Mouse (Mus musculus): ENCODE measurements around the gene Plekhg4.

DNA sequence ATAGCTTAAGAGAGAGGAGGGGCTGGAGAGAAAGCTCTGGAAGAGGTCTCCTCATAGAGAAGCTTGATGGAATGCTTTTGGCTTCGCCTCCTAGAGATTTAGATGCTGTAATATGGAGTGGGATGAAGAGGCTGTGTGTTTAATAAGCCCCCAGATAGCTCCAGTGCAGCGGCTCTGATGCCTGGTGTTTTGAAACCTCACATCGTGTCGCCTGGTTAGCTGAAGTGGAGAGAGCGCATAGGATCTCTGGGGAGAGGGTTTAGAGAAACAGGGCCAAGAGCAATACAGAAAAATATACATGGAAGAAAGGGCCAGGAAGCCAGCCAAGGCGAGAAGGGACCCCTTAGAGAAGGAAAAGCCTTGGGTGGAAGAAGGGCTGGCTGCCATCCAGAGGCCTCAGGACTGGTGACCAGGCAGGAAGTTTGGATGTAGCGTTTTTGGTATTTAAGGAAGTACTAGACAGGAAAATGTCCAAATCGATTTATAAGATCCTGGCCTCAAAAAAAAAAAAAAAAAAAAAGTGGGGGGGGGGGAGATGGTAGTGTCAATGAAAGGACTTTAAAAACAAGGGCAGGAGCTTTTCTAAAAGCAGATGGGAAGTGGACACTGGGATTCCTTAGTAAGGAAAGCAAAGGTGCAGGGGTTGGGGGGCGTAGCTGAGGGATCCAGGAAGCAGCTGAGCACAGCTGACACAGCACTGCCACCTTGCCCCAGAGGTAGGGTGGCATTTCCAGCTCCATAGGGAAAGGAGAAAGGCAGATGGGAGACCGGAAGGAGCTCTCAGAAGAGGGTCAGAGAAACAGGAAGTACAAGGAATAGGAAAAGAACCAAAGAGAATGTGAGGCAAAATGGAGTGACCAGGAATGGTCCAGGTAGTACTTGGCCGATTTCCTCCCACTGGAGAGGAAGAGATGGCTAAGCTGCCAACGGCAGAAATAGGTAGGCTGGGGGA, 11.0 kb upstream of the Plekhg4 start:
- TF ChIP-seq CTCF (IDR thresholded peaks at IDR 0.05; ENCODE audit: control insufficient read depth, insufficient read depth, insufficient read length) (no peak), MAX (IDR thresholded peaks at IDR 0.05) (no peak), USF1 (IDR thresholded peaks at IDR 0.05; ENCODE audit: low read depth) (no peak), MYOD1 (IDR thresholded peaks at IDR 0.05; ENCODE audit: control insufficient read depth, insufficient read length, low read depth) (no peak), CEBPB (IDR thresholded peaks at IDR 0.05; ENCODE audit: low read depth) (no peak), MYOG (IDR thresholded peaks at IDR 0.05; ENCODE audit: control insufficient read depth, extremely low read depth, insufficient read length) (no peak)
